Mouse (Mus musculus): ENCODE data around the gene Il17rd. TPM values are rescaled to one million over a fixed set of nuclear protein-coding genes. Genes with fewer than 3 reads are reported as not detected.

Gene Il17rd
- total RNA-seq, 1 experiment, result 28.2 TPM

- no peak overlapping the region for H3K4me3 ChIP-seq (ENCODE audit: insufficient read depth in 1 of 2, low read depth in 1 of 2, low read length in 2 of 2, poor library complexity in 1 of 2, severe bottlenecking in 1 of 2)
- H3K27ac ChIP-seq (ENCODE audit: insufficient read depth, low read depth, low read length, poor library complexity, severe bottlenecking), result no peak overlapping the region
- H3K9me3 ChIP-seq (ENCODE audit: control insufficient read depth, insufficient read depth, low read depth, low read length), result no peaks in the 10 kb centered on the region
- 0 out of 2 replicates have a peak overlapping the region, but pooled peaks have one; percentile 10 for H3K9ac ChIP-seq (ENCODE audit: insufficient read depth, low read depth, low read length, poor library complexity, severe bottlenecking)
- peaks cover 23 to 42% of the 10 kb centered on the region in 2 experiments for H3K4me1 ChIP-seq (ENCODE audit: control insufficient read depth in 2 of 2, insufficient read depth in 2 of 2, low read length in 2 of 2, poor library complexity in 1 of 2)
- in situ Hi-C loops (cut with MboI; ENCODE audit: low sequenced_read_pairs in 2 of 2, unreplicated experiment in 2 of 2), result no loop called here
- no peaks in the 10 kb centered on the region for H3K36me3 ChIP-seq (ENCODE audit: control insufficient read depth, insufficient read depth, low read length, poor library complexity, severe bottlenecking)
- no peak for TF ChIP-seq CHD2 (IDR thresholded peaks at IDR 0.05; ENCODE audit: low read depth, low read length)
- no peak for TF ChIP-seq MAFK (IDR thresholded peaks at IDR 0.05; ENCODE audit: insufficient read depth, low read depth, low read length)
- TF ChIP-seq HCFC1 (IDR thresholded peaks at IDR 0.05; ENCODE audit: borderline replicate concordance, insufficient read depth, low read length), result no peak
- TF ChIP-seq ZC3H11A (IDR thresholded peaks at IDR 0.05; ENCODE audit: borderline replicate concordance, low read depth, low read length), result no peak
- TF ChIP-seq ZNF384 (IDR thresholded peaks at IDR 0.05; ENCODE audit: low read depth, low read length), result no peak
- no peak for DNase-seq (ENCODE audit: low read depth, low spot score)
Measured at GRCm38 (mm10) chr14:27145171-27146045, 106.7 kb downstream of the Il17rd start.

GRCm38 (mm10) chr14:27147726-27148125 is 109.0 kb downstream of the Il17rd start:
- TF ChIP-seq HCFC1 (IDR thresholded peaks at IDR 0.05; ENCODE audit: borderline replicate concordance, insufficient read depth, low read length) (no peak), CHD2 (IDR thresholded peaks at IDR 0.05; ENCODE audit: low read depth, low read length) (no peak), MAFK (IDR thresholded peaks at IDR 0.05; ENCODE audit: insufficient read depth, low read depth, low read length) (no peak), ZNF384 (IDR thresholded peaks at IDR 0.05; ENCODE audit: low read depth, low read length) (no peak), ZC3H11A (IDR thresholded peaks at IDR 0.05; ENCODE audit: borderline replicate concordance, low read depth, low read length) (no peak)
- Histone ChIP-seq H3K9ac (ENCODE audit: insufficient read depth, low read depth, low read length, poor library complexity, severe bottlenecking) (no peak overlapping the region), H3K27ac (ENCODE audit: insufficient read depth, low read depth, low read length, poor library complexity, severe bottlenecking) (no peak overlapping the region), H3K4me3 (ENCODE audit: insufficient read depth in 1 of 2, low read depth in 1 of 2, low read length in 2 of 2, poor library complexity in 1 of 2, severe bottlenecking in 1 of 2) (no peak overlapping the region), H3K9me3 (ENCODE audit: control insufficient read depth, insufficient read depth, low read depth, low read length) (no peaks in the 10 kb centered on the region), H3K4me1 (ENCODE audit: control insufficient read depth in 2 of 2, insufficient read depth in 2 of 2, low read length in 2 of 2, poor library complexity in 1 of 2) (peaks cover 20 to 40% of the 10 kb centered on the region in 2 experiments), H3K36me3 (ENCODE audit: control insufficient read depth, insufficient read depth, low read length, poor library complexity, severe bottlenecking) (no peaks in the 10 kb centered on the region)
- in situ Hi-C loops (cut with MboI; ENCODE audit: low sequenced_read_pairs in 2 of 2, unreplicated experiment in 2 of 2), result no loop called here
- no peak for DNase-seq (ENCODE audit: low read depth, low spot score)

- in situ Hi-C loops (cut with MboI; ENCODE audit: low sequenced_read_pairs in 2 of 2, unreplicated experiment in 2 of 2), result no loop called here
- no peak for DNase-seq (ENCODE audit: low read depth, low spot score)
- no peaks in the 10 kb centered on the region for H3K36me3 ChIP-seq (ENCODE audit: control insufficient read depth, insufficient read depth, low read length, poor library complexity, severe bottlenecking)
- H3K27ac ChIP-seq (ENCODE audit: insufficient read depth, low read depth, low read length, poor library complexity, severe bottlenecking), result no peak overlapping the region
- TF ChIP-seq CHD2 (IDR thresholded peaks at IDR 0.05; ENCODE audit: low read depth, low read length), result no peak
- TF ChIP-seq MAFK (IDR thresholded peaks at IDR 0.05; ENCODE audit: insufficient read depth, low read depth, low read length), result no peak
- TF ChIP-seq ZNF384 (IDR thresholded peaks at IDR 0.05; ENCODE audit: low read depth, low read length), result no peak
- no peak for TF ChIP-seq ZC3H11A (IDR thresholded peaks at IDR 0.05; ENCODE audit: borderline replicate concordance, low read depth, low read length)
- TF ChIP-seq HCFC1 (IDR thresholded peaks at IDR 0.05; ENCODE audit: borderline replicate concordance, insufficient read depth, low read length), result no peak
- H3K9ac ChIP-seq (ENCODE audit: insufficient read depth, low read depth, low read length, poor library complexity, severe bottlenecking), result no peak overlapping the region
- no peak overlapping the region for H3K4me3 ChIP-seq (ENCODE audit: insufficient read depth in 1 of 2, low read depth in 1 of 2, low read length in 2 of 2, poor library complexity in 1 of 2, severe bottlenecking in 1 of 2)
- H3K9me3 ChIP-seq (ENCODE audit: control insufficient read depth, insufficient read depth, low read depth, low read length), result no peaks in the 10 kb centered on the region
- H3K4me1 ChIP-seq (ENCODE audit: control insufficient read depth in 2 of 2, insufficient read depth in 2 of 2, low read length in 2 of 2, poor library complexity in 1 of 2), result peaks cover 20 to 39% of the 10 kb centered on the region in 2 experiments
Measured at GRCm38 (mm10) chr14:27149401-27149800, 110.7 kb downstream of the Il17rd start.

- H3K9ac ChIP-seq (ENCODE audit: insufficient read depth, low read depth, low read length, poor library complexity, severe bottlenecking), result no peak overlapping the region
- no peaks in the 10 kb centered on the region for H3K36me3 ChIP-seq (ENCODE audit: control insufficient read depth, insufficient read depth, low read length, poor library complexity, severe bottlenecking)
- H3K27ac ChIP-seq (ENCODE audit: insufficient read depth, low read depth, low read length, poor library complexity, severe bottlenecking), result no peak overlapping the region
Measured at GRCm38 (mm10) chr14:27150011-27150640, 111.4 kb downstream of the Il17rd start.

More at GRCm38 (mm10) chr14:27150011-27150640, 111.4 kb downstream of the Il17rd start:
- DNase-seq (ENCODE audit: low read depth, low spot score), result no peak
- in situ Hi-C loops (cut with MboI; ENCODE audit: low sequenced_read_pairs in 2 of 2, unreplicated experiment in 2 of 2), result no loop called here
- Histone ChIP-seq H3K4me3 (ENCODE audit: insufficient read depth in 1 of 2, low read depth in 1 of 2, low read length in 2 of 2, poor library complexity in 1 of 2, severe bottlenecking in 1 of 2) (no peak overlapping the region), H3K9me3 (ENCODE audit: control insufficient read depth, insufficient read depth, low read depth, low read length) (no peaks in the 10 kb centered on the region), H3K4me1 (ENCODE audit: control insufficient read depth in 2 of 2, insufficient read depth in 2 of 2, low read length in 2 of 2, poor library complexity in 1 of 2) (peaks cover 20 to 36% of the 10 kb centered on the region in 2 experiments)
- TF ChIP-seq CHD2 (IDR thresholded peaks at IDR 0.05; ENCODE audit: low read depth, low read length) (no peak), HCFC1 (IDR thresholded peaks at IDR 0.05; ENCODE audit: borderline replicate concordance, insufficient read depth, low read length) (no peak), ZNF384 (IDR thresholded peaks at IDR 0.05; ENCODE audit: low read depth, low read length) (no peak)
